Mouse (Mus musculus): Measurements from ENCODE around the gene 2700097O09Rik.
"Not testable (repeated sequence)": the region's sequence is repeated elsewhere in the genome, so short reads cannot be mapped to it uniquely, and the experiment has no call there.

Gene 2700097O09Rik

GRCm38 (mm10) chr12:55049731-55050353, 30.1 kb downstream of the 2700097O09Rik start:
- no peak for DNase-seq (ENCODE audit: extremely low spot score, low read depth, low spot score)

DNA sequence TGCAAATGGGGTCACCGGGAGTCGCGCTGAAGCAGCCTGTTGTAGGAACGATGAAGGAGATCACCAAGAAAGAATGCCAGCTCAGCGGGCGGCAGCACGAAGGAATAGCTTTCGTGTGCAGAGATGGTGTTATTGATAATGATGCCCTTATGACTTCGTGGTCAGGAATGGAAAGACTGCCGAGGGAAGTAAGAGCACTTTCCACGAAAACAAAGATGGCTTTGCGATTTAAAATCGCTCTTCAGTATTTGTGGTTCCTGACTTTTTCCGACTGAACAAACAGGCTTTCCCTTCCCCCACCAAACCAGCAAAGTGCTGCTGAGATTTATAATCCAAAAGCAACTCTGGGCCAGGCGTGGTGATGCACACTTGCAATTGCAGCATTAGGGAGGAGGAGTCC, 38.9 kb downstream of the 2700097O09Rik start:
- DNase-seq (ENCODE audit: extremely low spot score, low read depth, low spot score): no peak

GRCm38 (mm10) chr12:55027088-55027487, 52.8 kb downstream of the 2700097O09Rik start:
- DNase-seq (ENCODE audit: extremely low spot score, low read depth, low spot score): no peak

GRCm38 (mm10) chr12:55023284-55023683, 56.6 kb downstream of the 2700097O09Rik start:
- DNase-seq (ENCODE audit: extremely low spot score, low read depth, low spot score): no peak

DNA sequence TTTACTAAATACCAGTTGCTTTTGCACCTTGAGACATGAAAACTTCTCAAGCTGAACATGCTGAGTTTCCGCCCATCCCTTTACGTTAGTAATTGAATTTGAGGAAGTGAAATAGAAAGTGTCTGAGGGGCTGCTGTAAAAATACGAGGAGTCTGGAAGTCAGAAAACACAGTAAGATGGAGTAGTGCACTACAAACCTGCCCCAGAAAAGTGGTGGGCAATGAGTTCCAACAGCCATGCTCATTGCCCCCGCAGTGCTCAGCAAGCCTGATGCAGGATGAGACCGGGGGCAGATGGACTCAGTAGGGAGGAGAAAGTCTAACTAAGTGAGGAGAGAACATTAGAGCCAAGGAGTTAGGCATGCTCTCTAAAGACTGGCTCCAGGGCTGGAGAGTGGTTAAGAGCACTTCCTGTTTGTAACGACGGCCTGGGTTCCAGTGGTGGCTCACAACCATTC, 60.5 kb downstream of the 2700097O09Rik start:
- DNase-seq (ENCODE audit: extremely low spot score, low read depth, low spot score): no peak

DNA sequence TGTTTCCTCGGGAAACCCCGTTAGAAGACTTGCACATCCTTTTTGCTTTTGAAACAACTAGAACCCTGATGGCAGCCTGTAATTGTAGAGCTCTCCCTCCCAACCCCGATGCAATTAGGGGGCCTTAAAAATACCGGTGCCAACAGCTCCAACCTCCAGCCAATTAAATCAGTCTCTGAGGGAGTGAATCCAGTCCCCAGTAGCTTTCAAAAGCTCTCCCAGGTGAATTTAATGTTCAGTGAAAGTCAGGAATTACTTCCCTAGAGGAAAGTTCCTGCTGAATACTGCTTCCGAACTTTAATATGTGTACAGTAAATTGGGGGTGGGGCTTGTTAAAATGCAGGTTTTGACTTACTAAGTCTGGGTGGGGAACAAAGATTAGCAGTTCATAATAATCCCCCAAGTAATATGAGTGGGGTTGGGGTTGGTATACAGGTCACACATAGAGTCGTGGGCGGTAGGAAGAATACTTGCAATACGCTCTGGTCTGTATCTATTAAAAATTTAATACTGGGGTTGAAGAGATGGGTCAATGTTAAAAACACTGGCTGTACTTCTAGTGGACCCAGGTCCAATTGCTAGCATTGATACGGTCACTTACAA, 62.7 kb downstream of the 2700097O09Rik start:
- DNase-seq (ENCODE audit: extremely low spot score, low read depth, low spot score): no peak

DNA sequence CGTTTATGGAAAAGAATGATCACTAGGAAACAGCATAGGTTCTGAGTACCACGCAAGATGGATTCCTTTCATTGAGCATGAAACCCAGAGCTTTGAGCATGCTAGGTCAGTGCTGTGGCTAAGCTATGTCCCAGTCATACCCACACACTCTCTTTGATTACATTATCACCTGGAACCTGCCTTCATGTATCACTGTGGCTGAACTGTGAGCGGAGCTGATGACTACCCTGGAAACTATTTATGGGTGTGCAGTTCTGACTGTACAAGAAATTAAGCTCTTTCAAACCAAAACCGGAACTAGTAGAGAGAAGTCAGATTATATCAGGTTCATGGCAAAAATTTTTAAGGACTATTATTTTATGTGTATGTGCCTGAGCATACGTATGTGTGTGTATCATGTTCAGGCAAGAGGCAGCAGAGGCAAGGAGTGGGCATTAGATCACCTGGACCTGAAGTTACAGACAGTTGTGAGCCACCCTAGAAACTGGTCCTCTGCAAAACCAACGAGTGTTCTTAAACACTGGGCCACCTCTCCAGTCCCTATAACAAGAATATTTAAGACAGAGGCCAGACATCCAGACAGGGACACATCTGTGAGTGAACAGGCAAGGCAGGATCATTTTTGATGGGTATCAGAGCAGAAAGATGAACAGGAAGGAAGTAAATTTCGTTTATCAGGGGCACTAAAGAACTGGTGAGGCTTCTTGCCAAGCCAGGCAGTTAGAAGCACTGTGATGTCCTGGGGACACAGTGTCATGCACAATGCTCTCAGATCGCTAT, 63.4 kb downstream of the 2700097O09Rik start:
- no peak for DNase-seq (ENCODE audit: extremely low spot score, low read depth, low spot score)

GRCm38 (mm10) chr12:55015428-55015827, 64.5 kb downstream of the 2700097O09Rik start:
- DNase-seq (ENCODE audit: extremely low spot score, low read depth, low spot score): no peak

DNA sequence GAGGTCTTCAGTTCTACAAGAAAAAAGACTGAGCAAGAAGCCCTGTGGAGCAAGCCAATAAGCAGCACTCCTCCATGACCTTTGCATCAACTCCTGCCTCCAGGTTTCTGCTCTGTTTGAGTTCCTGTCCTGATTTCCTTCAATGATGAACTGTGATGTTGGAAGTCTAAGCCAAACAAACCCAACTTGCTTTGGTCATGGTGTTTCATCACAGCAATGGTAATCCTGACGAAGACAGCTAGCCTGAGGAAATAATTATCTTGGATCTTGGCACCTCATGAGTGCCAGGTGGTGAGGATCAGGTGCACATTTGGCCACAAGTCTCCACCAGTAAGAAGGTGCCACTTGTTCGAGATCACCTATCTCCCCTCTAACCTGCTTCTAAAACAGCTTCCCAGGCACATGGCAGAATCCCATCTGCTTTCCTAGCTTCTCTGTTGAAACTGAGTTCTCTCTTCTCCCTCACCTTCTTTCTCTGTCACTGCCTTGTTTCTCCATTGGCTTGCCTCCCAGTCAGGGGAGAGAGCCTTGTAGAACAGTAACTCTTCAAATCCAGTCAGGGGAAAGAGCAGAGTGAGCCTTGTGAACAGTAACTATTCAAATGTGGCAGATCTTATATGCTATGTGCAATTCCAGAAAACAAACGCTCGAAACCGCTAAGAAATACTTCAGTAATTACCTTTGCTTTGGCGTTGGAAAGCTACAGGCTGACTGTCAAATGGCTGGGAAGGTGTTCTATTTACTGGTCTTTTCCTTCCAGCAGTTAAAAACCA, 66.1 kb downstream of the 2700097O09Rik start, which contains the start of gene Baz1a:
Baz1a (minus strand) TSS at position 723 of the 773 bp plus-strand sequence.
- DNase-seq (ENCODE audit: extremely low spot score, low read depth, low spot score): no peak

DNA sequence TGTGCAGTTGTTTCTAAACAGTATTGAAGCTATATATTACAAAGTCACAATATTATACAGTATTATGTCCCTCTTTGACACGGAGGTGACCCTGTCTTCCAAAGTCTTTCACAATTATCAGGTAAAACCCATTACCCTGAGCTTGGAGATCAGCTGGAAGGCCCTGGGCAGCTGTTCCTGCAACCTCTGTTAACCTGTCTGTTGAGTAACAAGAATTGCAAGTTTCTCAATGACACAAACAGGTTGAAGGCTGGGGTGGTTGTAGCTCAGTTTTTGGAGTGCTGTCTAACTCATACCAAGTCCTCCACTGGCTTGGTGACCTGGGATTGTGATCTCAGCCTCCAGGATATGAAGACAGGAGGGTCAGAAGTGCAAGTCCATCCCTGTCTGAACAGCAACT, 66.9 kb downstream of the 2700097O09Rik start:
- no peak for DNase-seq (ENCODE audit: extremely low spot score, low read depth, low spot score)

DNA sequence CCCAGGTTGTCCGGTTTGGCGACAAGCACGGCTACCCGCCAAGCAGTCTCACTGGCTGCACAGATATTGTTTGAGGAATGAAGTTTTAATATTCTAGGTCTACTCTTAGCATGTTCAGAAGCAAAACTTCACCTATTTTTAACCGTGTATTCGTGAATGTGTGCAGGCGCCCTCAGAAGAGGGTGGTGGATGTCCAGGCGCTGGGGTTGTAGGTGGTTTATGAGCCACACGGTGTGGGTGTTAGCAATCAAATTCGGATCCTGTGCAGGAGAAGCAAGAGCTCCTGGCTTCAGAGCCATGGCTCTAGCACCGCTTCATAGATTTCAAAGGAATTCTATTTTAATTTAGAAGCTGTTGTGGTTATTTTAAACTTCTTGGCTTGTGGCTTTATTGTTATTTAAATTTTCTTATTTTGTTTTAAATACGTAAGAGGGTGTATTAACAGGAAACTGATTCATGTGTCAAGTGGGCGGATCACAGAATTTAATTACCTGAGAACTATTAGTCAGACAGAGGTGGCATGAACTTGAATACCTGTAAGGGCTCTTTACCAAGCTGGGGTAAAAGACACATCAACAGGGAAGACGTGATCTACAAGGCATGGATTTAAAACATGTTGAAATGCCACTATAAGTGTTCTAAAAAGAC, 72.4 kb downstream of the 2700097O09Rik start:
- no peak for DNase-seq (ENCODE audit: extremely low spot score, low read depth, low spot score)

- no peak for DNase-seq (ENCODE audit: extremely low spot score, low read depth, low spot score)
These were observed 73.8 kb downstream of the 2700097O09Rik start for GRCm38 (mm10) chr12:55006071-55006470.

DNA sequence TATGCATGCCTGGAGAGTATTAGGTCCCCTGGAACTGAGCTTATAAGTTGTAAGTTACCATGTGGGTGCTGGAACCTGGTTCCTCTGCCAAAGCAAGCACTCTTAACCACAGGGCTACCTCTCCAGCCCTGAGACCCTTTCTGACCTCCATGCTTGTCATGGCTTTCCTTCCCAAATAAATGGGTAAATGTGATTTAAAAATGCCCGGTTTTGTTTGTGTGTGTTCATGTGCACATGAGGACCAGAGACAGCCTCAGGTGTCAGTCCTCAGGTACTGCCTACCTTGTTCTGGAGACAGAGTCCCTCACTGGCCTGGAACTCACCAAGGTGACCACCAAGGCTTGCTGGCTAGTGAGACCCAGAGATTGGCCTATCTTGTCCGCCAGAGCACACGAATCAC, 75.5 kb downstream of the 2700097O09Rik start:
- no peak for DNase-seq (ENCODE audit: extremely low spot score, low read depth, low spot score)

- DNase-seq (ENCODE audit: extremely low spot score, low read depth, low spot score): no peak
These were observed 76.1 kb downstream of the 2700097O09Rik start for GRCm38 (mm10) chr12:55003843-55004242.

GRCm38 (mm10) chr12:55002532-55002931, 77.4 kb downstream of the 2700097O09Rik start:
- not testable (repeated sequence) for DNase-seq (ENCODE audit: extremely low spot score, low read depth, low spot score)

DNA sequence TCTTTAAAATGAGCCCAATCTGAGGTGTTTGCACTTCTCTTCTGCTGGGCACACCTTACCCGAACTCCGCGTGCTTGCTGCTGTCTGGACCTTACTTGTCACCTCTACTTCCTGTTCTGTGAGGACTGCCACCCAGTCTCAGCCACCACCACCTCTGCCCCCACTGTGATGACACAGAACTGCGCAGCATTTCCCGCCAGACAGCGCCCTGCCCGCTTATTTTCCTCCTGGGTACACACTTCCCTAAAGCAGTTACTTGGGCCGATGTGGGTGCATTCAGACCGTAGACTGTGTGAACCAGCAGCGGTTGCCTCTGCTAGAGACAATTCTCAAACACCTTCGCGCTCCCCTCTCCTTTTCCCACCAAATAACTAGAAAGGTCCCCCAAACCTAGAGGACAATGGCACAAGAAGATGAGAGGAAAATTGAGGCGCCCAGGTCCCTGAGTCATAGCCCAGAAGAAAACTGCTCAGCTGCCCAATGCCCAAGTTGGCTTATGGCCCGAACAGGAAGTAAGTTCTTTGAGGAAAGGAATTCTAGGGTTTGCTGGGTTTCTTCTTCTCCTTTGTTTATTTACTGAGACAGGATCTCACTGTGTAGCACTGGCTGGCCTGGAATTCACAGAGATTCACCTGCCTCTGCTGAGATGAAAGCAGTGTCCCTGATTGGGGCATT, 80.8 kb downstream of the 2700097O09Rik start:
- DNase-seq (ENCODE audit: extremely low spot score, low read depth, low spot score): no peak

DNA sequence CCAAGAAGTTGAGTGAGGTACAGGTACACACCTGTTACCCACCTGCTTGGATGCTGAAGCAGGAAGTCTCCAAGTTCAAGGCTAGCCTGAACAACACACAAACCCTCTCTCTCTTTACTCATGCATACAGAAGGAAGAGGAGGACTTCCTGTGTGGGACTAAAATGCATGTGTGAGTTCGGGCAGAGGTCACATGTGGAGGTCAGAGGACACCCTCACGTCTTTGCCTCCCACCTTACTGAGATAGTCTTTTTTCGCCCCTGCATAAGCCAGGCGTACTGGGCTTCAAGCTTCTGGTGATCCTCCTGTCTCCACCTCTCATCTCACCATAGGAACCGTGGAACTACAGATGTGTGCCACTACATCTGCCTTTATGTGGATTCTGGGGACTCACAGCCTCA, 81.5 kb downstream of the 2700097O09Rik start:
- no peak for DNase-seq (ENCODE audit: extremely low spot score, low read depth, low spot score)

GRCm38 (mm10) chr12:54996979-54997474, 82.9 kb downstream of the 2700097O09Rik start:
- DNase-seq (ENCODE audit: extremely low spot score, low read depth, low spot score): no peak

GRCm38 (mm10) chr12:54995965-54996364, 83.9 kb downstream of the 2700097O09Rik start:
- DNase-seq (ENCODE audit: extremely low spot score, low read depth, low spot score): no peak
